15 mouse cellular contexts compared by ENCODE assay signal in genomic region chr12:107962852-107963251, GRCm38 (mm10). TPM values are rescaled to one million over a fixed set of nuclear protein-coding genes. Genes with fewer than 3 reads are reported as not detected.
DNase-seq lines count a peak whose midpoint lies in the region; ATAC-seq and TF ChIP-seq lines count a peak whose summit lies in the region.
"Had no signal": no experiment of that assay in that cellular context is flagged by ENCODE, and none has a peak within 500 bp of the region (broad histone marks: within the 10 kb centered on the region; RNA-seq: fewer than 3 reads in every experiment).

No protein-coding gene starts in this region.

- H3K9me3 ChIP-seq in heart, embryonic 14.5 days (ENCODE audit: control insufficient read depth, low read length): no peaks in the 10 kb centered on the region
- no peaks in the 10 kb centered on the region for H3K9me3 ChIP-seq in neural tube, embryonic 13.5 days
- H3K9me3 ChIP-seq in neural tube, embryonic 15.5 days (replicated peaks): no peaks in the 10 kb centered on the region
- no peaks in the 10 kb centered on the region for H3K9me3 ChIP-seq in forebrain, postnatal 0 days (ENCODE audit: low read length)

- no peak overlapping the region for H3K4me3 ChIP-seq in heart, embryonic 14.5 days (ENCODE audit: control insufficient read depth in 1 of 2, insufficient read depth in 1 of 2, low read depth in 1 of 2, low read length in 2 of 2)
- no peak overlapping the region for H3K4me3 ChIP-seq in neural tube, embryonic 13.5 days
- no peak overlapping the region for H3K4me3 ChIP-seq in neural tube, embryonic 15.5 days (replicated peaks)
- no peak overlapping the region for H3K4me3 ChIP-seq in forebrain, postnatal 0 days (ENCODE audit: low read depth, low read length)

- H3K9ac ChIP-seq in heart, embryonic 14.5 days (ENCODE audit: low read length): no peak overlapping the region
- peak overlapping the region; percentile 3; the same call in 1 of the 2 replicates for H3K9ac ChIP-seq in neural tube, embryonic 13.5 days
- H3K9ac ChIP-seq in neural tube, embryonic 15.5 days (replicated peaks): no peak overlapping the region
- no peak overlapping the region for H3K9ac ChIP-seq in forebrain, postnatal 0 days

- H3K4me1 ChIP-seq in heart, embryonic 14.5 days (ENCODE audit: control insufficient read depth in 2 of 2, insufficient read depth in 2 of 2, low read length in 2 of 2): peaks cover 30 to 43% of the 10 kb centered on the region in 2 experiments
- peaks cover 90% of the 10 kb centered on the region for H3K4me1 ChIP-seq in neural tube, embryonic 13.5 days (replicated peaks)
- H3K4me1 ChIP-seq in neural tube, embryonic 15.5 days: peaks cover 77% of the 10 kb centered on the region
- H3K4me1 ChIP-seq in forebrain, postnatal 0 days (ENCODE audit: insufficient read depth): peaks cover 28% of the 10 kb centered on the region; the same call in 1 of the 2 replicates

- no peak for DNase-seq in heart, adult 18-20 months
- no peak for DNase-seq in forebrain, postnatal 0 days
- DNase-seq in testis, postnatal 10 days (ENCODE audit: low spot score): no peak
- no peak for DNase-seq in frontal cortex, postnatal 25 days (ENCODE audit: low spot score in 2 of 2)
- DNase-seq in spleen, postnatal 10 days (ENCODE audit: low spot score in 2 of 2): no peak
- DNase-seq: B cell, adult 2 months; cerebellum, adult 11 months; gastrocnemius, postnatal 25 days; kidney, postnatal 10 days; lung, adult 2 months; retina, postnatal 1 day had no signal

- H3K27me3 ChIP-seq in heart, embryonic 14.5 days (ENCODE audit: control insufficient read depth, insufficient read depth, low read length): no peaks in the 10 kb centered on the region
- H3K27me3 ChIP-seq in neural tube, embryonic 13.5 days: no peaks in the 10 kb centered on the region
- no peaks in the 10 kb centered on the region for H3K27me3 ChIP-seq in neural tube, embryonic 15.5 days (replicated peaks)
- no peaks in the 10 kb centered on the region for H3K27me3 ChIP-seq in forebrain, postnatal 0 days (ENCODE audit: insufficient read depth, low read length)

- no peak for ATAC-seq in heart, embryonic 14.5 days (ENCODE audit: insufficient number of reproducible peaks, insufficient read depth, low FRiP score, low read depth)
- no peak for ATAC-seq in neural tube, embryonic 13.5 days (ENCODE audit: low read depth)
- no peak for ATAC-seq in neural tube, embryonic 15.5 days (ENCODE audit: low FRiP score)
- ATAC-seq in forebrain, postnatal 0 days: no peak

- no peak for TF ChIP-seq CTCF in forebrain, postnatal 0 days (IDR thresholded peaks at IDR 0.05; ENCODE audit: low read depth)

- H3K4me2 ChIP-seq in heart, embryonic 14.5 days (ENCODE audit: low read length): peak overlapping the region; percentile 38
- H3K4me2 ChIP-seq in neural tube, embryonic 13.5 days: no peak overlapping the region
- no peak overlapping the region for H3K4me2 ChIP-seq in neural tube, embryonic 15.5 days
- H3K4me2 ChIP-seq in forebrain, postnatal 0 days (ENCODE audit: low read depth): no peak overlapping the region

- peak overlapping the region; percentile 11 to 42; a peak in 3 of 4 replicates for H3K27ac ChIP-seq in heart, embryonic 14.5 days (replicated peaks in 1 of 2; ENCODE audit: control insufficient read depth in 1 of 2, insufficient read depth in 1 of 2, low read depth in 2 of 2, low read length in 2 of 2)
- peak overlapping the region; percentile 73; the same call in 1 of the 2 replicates for H3K27ac ChIP-seq in neural tube, embryonic 13.5 days (replicated peaks)
- H3K27ac ChIP-seq in neural tube, embryonic 15.5 days (replicated peaks): no peak overlapping the region
- peak overlapping the region; percentile 64; the same call in 1 of the 2 replicates for H3K27ac ChIP-seq in forebrain, postnatal 0 days (ENCODE audit: low read depth, low read length)

- H3K36me3 ChIP-seq in heart, embryonic 14.5 days (ENCODE audit: control insufficient read depth, insufficient read depth, low read length): no peaks in the 10 kb centered on the region
- H3K36me3 ChIP-seq in neural tube, embryonic 13.5 days: no peaks in the 10 kb centered on the region
- H3K36me3 ChIP-seq in neural tube, embryonic 15.5 days: no peaks in the 10 kb centered on the region
- H3K36me3 ChIP-seq in forebrain, postnatal 0 days (ENCODE audit: insufficient read depth): no peaks in the 10 kb centered on the region

- WGBS in heart, embryonic 14.5 days: 20% methylated on average over 7 of the region's 7 CpGs
- WGBS in neural tube, embryonic 13.5 days: 17% methylated on average over 7 of the region's 7 CpGs
- WGBS in neural tube, embryonic 15.5 days: 19% methylated on average over 7 of the region's 7 CpGs
- WGBS in forebrain, postnatal 0 days: 23% methylated on average over 7 of the region's 7 CpGs

RNA-seq across cellular contexts. Expression of gene Bcl11b, which starts 40.5 kb away (rescaled TPM):
- 4.4 TPM in 2 replicates for polyA plus RNA-seq in heart, embryonic 14.5 days (2014; fragmentation: Nextera tagmentation; extraction: Ambion mirVana)
- 1 to 10 TPM in 1 of 2 experiments, under 1 TPM in 1; 0.69 to 1.1 TPM for total RNA-seq in heart, adult 18-20 months (2021)
- 33.5 and 34.9 TPM in 2 replicates for polyA plus RNA-seq in neural tube, embryonic 13.5 days (2015; fragmentation: Nextera tagmentation; extraction: Ambion mirVana)
- polyA plus RNA-seq in neural tube, embryonic 15.5 days (2015; fragmentation: Nextera tagmentation; extraction: Ambion mirVana): 21.6 and 22.2 TPM in 2 replicates
- total RNA-seq in forebrain, postnatal 0 days (2014; rRNA removed): 103 and 122 TPM in 2 replicates
- polyA plus RNA-seq in forebrain, postnatal 0 days (2015; fragmentation: Nextera tagmentation; extraction: Ambion mirVana): 45.4 and 70.1 TPM in 2 replicates
- total RNA-seq: MEL had no signal
